Mouse (Mus musculus): ENCODE data around the gene Mcm2.

- TF ChIP-seq CHD2 (IDR thresholded peaks at IDR 0.05; ENCODE audit: low read depth, low read length) (no peak), ZC3H11A (IDR thresholded peaks at IDR 0.05; ENCODE audit: borderline replicate concordance, low read depth, low read length) (no peak)
These were observed 41.7 kb upstream of the Mcm2 start for GRCm38 (mm10) chr6:88940090-88940916.
